Mouse (Mus musculus): ENCODE results near the gene Kif1bp. TPM values are rescaled to one million over a fixed set of nuclear protein-coding genes. Genes with fewer than 3 reads are reported as not detected.
"Not testable (repeated sequence)": the region's sequence is repeated elsewhere in the genome, so short reads cannot be mapped to it uniquely, and the experiment has no call there.

The Kif1bp gene
- polyA plus RNA-seq, 1 experiment from 2014 or later = 45.4 TPM

DNA sequence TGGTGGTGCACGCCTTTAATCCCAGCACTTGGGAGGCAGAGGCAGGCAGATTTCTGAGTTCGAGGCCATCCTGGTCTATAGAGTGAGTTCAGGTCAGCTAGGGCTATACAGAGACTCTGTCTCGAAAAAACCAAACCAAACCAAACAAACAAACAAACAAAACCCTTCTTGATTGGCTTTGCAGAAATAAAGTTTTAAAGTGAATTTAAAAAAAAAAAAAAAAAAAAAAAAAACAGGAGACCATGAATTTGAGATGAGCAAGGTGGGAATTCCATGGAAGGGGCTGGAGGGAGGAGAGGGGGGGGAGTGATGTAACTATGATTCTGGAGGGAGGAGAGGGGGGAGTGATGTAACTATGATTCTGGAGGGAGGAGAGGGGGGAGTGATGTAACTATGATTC lies 21.1 kb upstream of the Kif1bp start:
- 95% methylated on average over 3 of the region's 3 CpGs for WGBS
- ATAC-seq (ENCODE audit: low read depth) = not testable (repeated sequence)

DNA sequence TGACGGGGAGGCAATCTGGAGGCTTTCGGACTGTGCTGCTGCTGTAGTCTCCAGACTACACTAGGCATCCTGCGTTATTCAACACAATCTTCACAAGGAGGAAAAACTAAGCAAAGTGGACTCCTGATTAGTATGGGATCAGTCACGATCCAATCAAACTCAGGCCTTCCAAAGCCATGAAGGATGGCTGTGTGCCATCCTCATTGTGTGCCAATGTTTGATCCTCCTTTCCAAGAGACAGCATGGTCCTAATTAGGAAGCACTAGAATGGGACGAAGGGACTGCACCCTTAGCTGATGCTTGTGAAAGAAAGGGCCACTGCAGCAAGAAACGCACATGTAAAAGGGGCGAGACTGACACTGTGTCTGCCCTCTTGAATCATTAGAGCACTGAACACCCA lies 14.2 kb upstream of the Kif1bp start:
- Histone ChIP-seq H3K9ac (ENCODE audit: low read depth, low read length) (no peak overlapping the region), H3K36me3 (ENCODE audit: control insufficient read depth, insufficient read depth, low read length) (peaks cover 90% of the 10 kb centered on the region), H3K4me2 (ENCODE audit: low read depth, low read length) (no peak overlapping the region), H3K9me3 (ENCODE audit: control insufficient read depth, low read length) (no peaks in the 10 kb centered on the region), H3K27me3 (replicated peaks; ENCODE audit: control insufficient read depth, insufficient read depth, low read length) (no peaks in the 10 kb centered on the region), H3K4me1 (ENCODE audit: control insufficient read depth, insufficient read depth, low read length) (no peaks in the 10 kb centered on the region), H3K4me3 (ENCODE audit: low read depth, low read length) (no peak overlapping the region), H3K27ac (replicated peaks; ENCODE audit: low read depth, low read length) (no peak overlapping the region)
- 84% methylated on average over 7 of the region's 7 CpGs for WGBS
- no peak for DNase-seq (ENCODE audit: low spot score)
- no peak for ATAC-seq (ENCODE audit: low read depth)

More for the DNA sequence above, 21.1 kb upstream of the Kif1bp start:
- not testable (repeated sequence) for H3K4me1 ChIP-seq (ENCODE audit: control insufficient read depth, insufficient read depth, low read length); H3K9ac ChIP-seq (ENCODE audit: low read depth, low read length); H3K27me3 ChIP-seq (replicated peaks; ENCODE audit: control insufficient read depth, insufficient read depth, low read length); H3K27ac ChIP-seq (replicated peaks; ENCODE audit: low read depth, low read length); DNase-seq (ENCODE audit: low spot score); H3K4me3 ChIP-seq (ENCODE audit: low read depth, low read length); H3K9me3 ChIP-seq (ENCODE audit: control insufficient read depth, low read length); H3K4me2 ChIP-seq (ENCODE audit: low read depth, low read length)
- H3K36me3 ChIP-seq (ENCODE audit: control insufficient read depth, insufficient read depth, low read length) = peaks cover 42% of the 10 kb centered on the region

DNA sequence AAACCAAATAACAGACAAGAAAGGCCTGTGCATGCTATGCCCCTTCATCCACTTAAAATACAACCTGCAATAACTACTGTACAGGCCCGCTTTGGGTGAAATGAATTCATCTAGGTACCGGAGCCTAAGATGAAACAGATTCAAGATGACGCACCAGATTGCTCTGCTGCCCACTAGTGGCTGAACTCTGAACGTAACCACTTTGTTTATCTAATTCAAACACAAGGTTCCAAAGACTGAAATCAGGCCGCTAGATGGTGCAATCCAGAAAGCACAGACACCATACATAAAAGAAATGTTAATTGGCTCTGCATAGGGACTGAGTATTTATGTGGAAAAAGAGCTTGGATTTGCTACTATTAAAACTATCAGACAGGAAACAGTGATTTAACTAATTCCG lies 11.9 kb upstream of the Kif1bp start:
- no peak overlapping the region for H3K9ac ChIP-seq (ENCODE audit: low read depth, low read length)
- H3K4me1 ChIP-seq (ENCODE audit: control insufficient read depth, insufficient read depth, low read length) = no peaks in the 10 kb centered on the region
- peak; percentile 62; the same call in 1 of the 2 replicates for ATAC-seq (ENCODE audit: low read depth)
- 33% methylated on average over 6 of the region's 6 CpGs for WGBS
- H3K36me3 ChIP-seq (ENCODE audit: control insufficient read depth, insufficient read depth, low read length) = peaks cover 91% of the 10 kb centered on the region
- no peak overlapping the region for H3K27ac ChIP-seq (replicated peaks; ENCODE audit: low read depth, low read length)
- DNase-seq (ENCODE audit: low spot score) = peak; percentile 94
- H3K4me2 ChIP-seq (ENCODE audit: low read depth, low read length) = no peak overlapping the region
- no peak overlapping the region for H3K4me3 ChIP-seq (ENCODE audit: low read depth, low read length)
- H3K27me3 ChIP-seq (replicated peaks; ENCODE audit: control insufficient read depth, insufficient read depth, low read length) = no peaks in the 10 kb centered on the region
- no peaks in the 10 kb centered on the region for H3K9me3 ChIP-seq (ENCODE audit: control insufficient read depth, low read length)

DNA sequence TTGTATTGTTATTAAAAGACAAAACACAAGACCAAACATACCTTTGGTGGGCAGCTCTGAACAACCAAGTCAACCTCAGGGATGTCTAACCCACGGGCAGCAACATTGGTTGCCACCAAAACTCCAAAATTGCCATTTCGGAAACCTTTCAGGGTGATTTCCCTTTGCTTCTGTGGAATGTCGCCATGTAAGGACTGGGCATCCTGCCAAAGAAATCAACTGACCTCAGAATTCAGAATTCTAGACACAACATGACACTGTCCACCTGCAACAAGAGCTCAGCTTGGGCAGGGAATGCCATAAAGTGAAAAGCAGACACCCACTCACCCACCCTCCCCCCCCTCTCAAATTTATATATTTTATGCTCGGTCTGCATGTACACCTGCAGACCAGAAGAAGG lies 10.4 kb upstream of the Kif1bp start:
- H3K27ac ChIP-seq (replicated peaks; ENCODE audit: low read depth, low read length) = no peak overlapping the region
- DNase-seq (ENCODE audit: low spot score) (no peak), ATAC-seq (ENCODE audit: low read depth) (no peak)
- no peaks in the 10 kb centered on the region for H3K9me3 ChIP-seq (ENCODE audit: control insufficient read depth, low read length)
- H3K4me3 ChIP-seq (ENCODE audit: low read depth, low read length) = no peak overlapping the region
- peaks cover 91% of the 10 kb centered on the region for H3K36me3 ChIP-seq (ENCODE audit: control insufficient read depth, insufficient read depth, low read length)
- WGBS = 78% methylated on average over 4 of the region's 4 CpGs
- no peak overlapping the region for H3K9ac ChIP-seq (ENCODE audit: low read depth, low read length)
- H3K4me1 ChIP-seq (ENCODE audit: control insufficient read depth, insufficient read depth, low read length) = no peaks in the 10 kb centered on the region
- H3K4me2 ChIP-seq (ENCODE audit: low read depth, low read length) = no peak overlapping the region
- H3K27me3 ChIP-seq (replicated peaks; ENCODE audit: control insufficient read depth, insufficient read depth, low read length) = no peaks in the 10 kb centered on the region

DNA sequence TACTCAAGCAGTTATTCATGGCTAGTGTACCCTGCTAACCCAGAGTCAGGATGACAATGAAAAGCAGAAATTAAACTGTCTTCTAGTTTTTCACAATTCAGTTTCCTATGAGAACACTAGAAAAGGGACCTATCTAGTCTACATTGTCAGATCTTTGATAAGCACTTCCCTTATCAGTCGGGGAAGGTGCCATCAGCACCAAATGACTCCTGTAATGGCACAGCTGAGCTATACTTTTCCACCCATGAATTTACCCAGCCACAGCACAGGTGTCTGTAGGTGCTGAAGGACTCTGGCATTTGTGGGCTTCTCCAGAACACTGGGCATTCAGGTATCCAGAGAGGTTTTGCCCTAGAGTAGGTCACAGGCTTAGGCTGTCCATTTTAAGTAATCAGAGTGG lies 5.0 kb upstream of the Kif1bp start:
- Histone ChIP-seq H3K4me2 (ENCODE audit: low read depth, low read length) (no peak overlapping the region), H3K36me3 (ENCODE audit: control insufficient read depth, insufficient read depth, low read length) (peaks cover 75% of the 10 kb centered on the region), H3K27me3 (replicated peaks; ENCODE audit: control insufficient read depth, insufficient read depth, low read length) (no peaks in the 10 kb centered on the region), H3K4me1 (ENCODE audit: control insufficient read depth, insufficient read depth, low read length) (no peaks in the 10 kb centered on the region; the same call in 1 of the 2 replicates), H3K27ac (replicated peaks; ENCODE audit: low read depth, low read length) (no peak overlapping the region), H3K4me3 (ENCODE audit: low read depth, low read length) (no peak overlapping the region), H3K9ac (ENCODE audit: low read depth, low read length) (no peak overlapping the region), H3K9me3 (ENCODE audit: control insufficient read depth, low read length) (no peaks in the 10 kb centered on the region)
- no peak for DNase-seq (ENCODE audit: low spot score)
- no peak for ATAC-seq (ENCODE audit: low read depth)
- 79% methylated on average over 1 of the region's 1 CpGs for WGBS

DNA sequence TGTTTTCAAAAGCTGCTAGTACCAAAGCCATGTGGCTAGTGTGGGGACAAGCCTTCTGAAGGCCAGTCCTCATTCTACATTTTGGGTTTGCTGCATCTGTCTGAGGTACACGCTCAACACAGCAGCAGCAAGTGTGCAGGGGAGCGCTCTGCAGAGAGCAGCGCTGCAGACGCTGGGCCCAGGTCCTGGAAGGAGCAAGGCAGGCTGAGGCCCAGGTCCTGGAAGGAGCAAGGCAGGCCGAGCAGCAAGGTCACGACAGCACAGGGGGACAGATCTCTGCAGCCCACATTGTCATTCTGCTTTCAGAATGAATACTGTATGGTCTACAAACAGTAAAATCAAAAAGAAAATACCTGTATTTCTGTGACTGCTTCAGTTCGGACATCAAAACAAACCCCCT lies 4.4 kb upstream of the Kif1bp start:
- H3K4me1 ChIP-seq (ENCODE audit: control insufficient read depth, insufficient read depth, low read length) = no peaks in the 10 kb centered on the region; the same call in 1 of the 2 replicates
- no peak for DNase-seq (ENCODE audit: low spot score)
- no peaks in the 10 kb centered on the region for H3K9me3 ChIP-seq (ENCODE audit: control insufficient read depth, low read length)
- 85% methylated on average over 7 of the region's 7 CpGs for WGBS
- H3K36me3 ChIP-seq (ENCODE audit: control insufficient read depth, insufficient read depth, low read length) = peaks cover 69% of the 10 kb centered on the region
- no peak overlapping the region for H3K4me3 ChIP-seq (ENCODE audit: low read depth, low read length)
- H3K27ac ChIP-seq (replicated peaks; ENCODE audit: low read depth, low read length) = no peak overlapping the region
- ATAC-seq (ENCODE audit: low read depth) = no peak
- no peak overlapping the region for H3K9ac ChIP-seq (ENCODE audit: low read depth, low read length)
- no peaks in the 10 kb centered on the region for H3K27me3 ChIP-seq (replicated peaks; ENCODE audit: control insufficient read depth, insufficient read depth, low read length)
- no peak overlapping the region for H3K4me2 ChIP-seq (ENCODE audit: low read depth, low read length)

DNA sequence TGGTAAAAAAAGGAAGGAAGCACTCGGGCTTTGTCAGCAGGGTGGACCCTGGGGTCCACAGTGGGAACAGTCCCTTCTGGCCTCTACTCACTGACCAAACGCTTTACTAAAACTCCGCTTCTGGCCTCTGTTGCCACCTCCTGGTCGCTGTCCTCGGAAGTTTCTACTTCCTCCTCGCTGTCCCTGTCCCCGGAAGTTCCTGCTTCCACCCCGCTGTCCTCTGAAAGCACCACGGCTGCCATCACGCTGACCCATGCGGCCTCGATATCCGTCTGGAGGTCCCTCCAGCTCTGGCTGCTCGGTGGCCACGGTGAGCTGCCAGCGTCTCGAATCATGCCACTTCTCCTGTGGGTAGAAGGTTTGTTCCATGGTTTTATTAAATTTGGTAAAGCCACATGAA lies 4.0 kb upstream of the Kif1bp start:
- H3K27me3 ChIP-seq (replicated peaks; ENCODE audit: control insufficient read depth, insufficient read depth, low read length) = no peaks in the 10 kb centered on the region
- H3K4me2 ChIP-seq (ENCODE audit: low read depth, low read length) = no peak overlapping the region
- ATAC-seq (ENCODE audit: low read depth) (no peak), DNase-seq (ENCODE audit: low spot score) (no peak)
- no peak overlapping the region for H3K9ac ChIP-seq (ENCODE audit: low read depth, low read length)
- no peak overlapping the region for H3K27ac ChIP-seq (replicated peaks; ENCODE audit: low read depth, low read length)
- H3K36me3 ChIP-seq (ENCODE audit: control insufficient read depth, insufficient read depth, low read length) = peaks cover 65% of the 10 kb centered on the region
- peaks cover 2% of the 10 kb centered on the region for H3K4me1 ChIP-seq (ENCODE audit: control insufficient read depth, insufficient read depth, low read length)
- WGBS = 89% methylated on average over 17 of the region's 17 CpGs
- no peaks in the 10 kb centered on the region for H3K9me3 ChIP-seq (ENCODE audit: control insufficient read depth, low read length)
- H3K4me3 ChIP-seq (ENCODE audit: low read depth, low read length) = no peak overlapping the region

DNA sequence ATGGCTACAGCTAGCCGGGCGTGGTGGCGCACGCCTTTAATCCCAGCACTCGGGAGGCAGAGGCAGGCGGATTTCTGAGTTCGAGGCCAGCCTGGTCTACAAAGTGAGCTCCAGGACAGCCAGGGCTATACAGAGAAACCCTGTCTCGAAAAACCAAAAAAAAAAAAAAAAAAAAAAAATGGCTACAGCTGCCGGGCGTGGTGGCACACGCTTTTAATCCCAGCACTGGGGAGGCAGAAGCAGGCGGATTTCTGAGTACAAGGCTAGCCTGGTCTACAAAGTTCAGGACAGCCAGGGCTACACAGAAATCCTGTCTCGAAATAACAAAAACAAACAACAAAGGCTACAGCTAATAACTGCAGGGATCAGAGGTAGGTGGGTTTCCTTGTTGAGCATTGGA lies 872 bp upstream of the Kif1bp start:
- H3K36me3 ChIP-seq (ENCODE audit: control insufficient read depth, insufficient read depth, low read length) = peaks cover 39% of the 10 kb centered on the region
- 92% methylated on average over 12 of the region's 13 CpGs for WGBS
- not testable (repeated sequence) for DNase-seq (ENCODE audit: low spot score)

DNA sequence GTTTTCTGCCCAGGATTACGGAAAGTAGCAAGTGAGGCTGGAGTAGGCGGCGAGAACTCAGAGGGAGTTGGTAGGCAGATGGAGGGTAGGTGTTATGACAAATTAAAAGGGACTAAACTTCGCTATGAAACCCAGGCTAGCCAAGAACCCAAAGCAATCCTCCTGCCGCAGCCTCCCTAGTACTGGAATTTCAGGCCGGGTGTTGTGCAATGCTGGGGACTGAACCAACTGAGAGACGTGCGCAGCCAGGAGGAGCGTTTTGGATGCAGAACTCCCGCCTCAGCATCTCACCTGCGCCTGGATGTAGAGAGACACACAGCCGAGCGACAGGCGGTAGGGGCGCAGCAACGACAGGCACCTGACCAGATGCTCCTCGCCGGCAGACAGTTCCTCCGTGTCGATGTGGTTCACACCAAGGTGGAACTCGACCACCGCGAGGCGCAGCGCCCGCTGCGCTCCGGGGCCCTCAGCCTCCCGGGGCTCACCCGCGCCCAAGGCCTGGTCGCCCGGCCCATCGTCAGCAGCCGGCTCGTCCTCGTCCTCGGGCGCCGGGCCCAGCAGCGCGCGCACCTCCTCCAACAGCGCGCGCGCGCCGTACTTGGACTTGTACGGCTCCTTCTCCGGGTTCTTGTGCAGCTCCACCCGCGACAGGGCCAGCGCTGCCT lies 452 bp downstream of the Kif1bp start:
- Histone ChIP-seq H3K4me1 (ENCODE audit: control insufficient read depth, insufficient read depth, low read length) (peaks cover 8% of the 10 kb centered on the region), H3K36me3 (ENCODE audit: control insufficient read depth, insufficient read depth, low read length) (peaks cover 38% of the 10 kb centered on the region), H3K9ac (ENCODE audit: low read depth, low read length) (peak overlapping the region; percentile 80), H3K4me3 (ENCODE audit: low read depth, low read length) (peak overlapping the region; percentile 81), H3K27me3 (replicated peaks; ENCODE audit: control insufficient read depth, insufficient read depth, low read length) (no peaks in the 10 kb centered on the region), H3K9me3 (ENCODE audit: control insufficient read depth, low read length) (no peaks in the 10 kb centered on the region), H3K4me2 (ENCODE audit: low read depth, low read length) (peak overlapping the region; percentile 92), H3K27ac (replicated peaks; ENCODE audit: low read depth, low read length) (peak overlapping the region; percentile 82)
- ATAC-seq (ENCODE audit: low read depth) (peak; percentile 74), DNase-seq (ENCODE audit: low spot score) (peak; percentile 8)
- WGBS = 2% methylated on average over 27 of the region's 54 CpGs

More for the DNA sequence above, 872 bp upstream of the Kif1bp start:
- ATAC-seq (ENCODE audit: low read depth); H3K27me3 ChIP-seq (replicated peaks; ENCODE audit: control insufficient read depth, insufficient read depth, low read length); H3K9ac ChIP-seq (ENCODE audit: low read depth, low read length); H3K4me1 ChIP-seq (ENCODE audit: control insufficient read depth, insufficient read depth, low read length); H3K4me2 ChIP-seq (ENCODE audit: low read depth, low read length); H3K9me3 ChIP-seq (ENCODE audit: control insufficient read depth, low read length); H3K4me3 ChIP-seq (ENCODE audit: low read depth, low read length); H3K27ac ChIP-seq (replicated peaks; ENCODE audit: low read depth, low read length): not testable (repeated sequence)

Measured in embryonic facial prominence, embryonic 14.5 days (tissue).